Mouse (Mus musculus) liver, postnatal 0 days (tissue): Measurements from ENCODE around the gene Fbxo47. TPM values are rescaled to one million over a fixed set of nuclear protein-coding genes. Genes with fewer than 3 reads are reported as not detected.
A peak's percentile ranks its signal among the peaks of the same experiment; 100 is the strongest.
"Not testable (repeated sequence)": the region's sequence is repeated elsewhere in the genome, so short reads cannot be mapped to it uniquely, and the experiment has no call there.

Source experiments
- ATAC-seq: fragments of 200-750 bp; cut with Nextera tagmentation; 2 replicates; pipeline ENCODE4 v1.8.0; 2017; ENCODE audit warnings: mild to moderate bottlenecking, moderate library complexity
- DNase-seq: peaks from one replicate; pipeline ENCODE4 v3.0.0-alpha.2; 2016
- H3K27ac ChIP-seq: fragments of 300-500 bp; sonication (generic); 2 replicates; pipeline ENCODE4 v1.5.1; 2014; ENCODE audit warnings: antibody characterized with exemption, moderate library complexity, mild to moderate bottlenecking, low read depth
- H3K27me3 ChIP-seq: fragments of 300-500 bp; sonication (generic); 2 replicates; pipeline ENCODE4 v1.6.1; 2014; ENCODE audit warnings: low read length, control low read depth, mixed read lengths; ENCODE audit not compliant: insufficient read depth
- H3K36me3 ChIP-seq: fragments of 300-500 bp; sonication (generic); replicated peaks from 2 replicates; pipeline ENCODE4 v1.6.1; 2014; ENCODE audit warnings: mild to moderate bottlenecking, control low read depth, low read length, moderate library complexity, mixed read lengths; ENCODE audit not compliant: insufficient read depth
- H3K4me1 ChIP-seq: fragments of 300-500 bp; sonication (generic); 2 replicates; pipeline ENCODE4 v1.6.1; 2014; ENCODE audit warnings: antibody characterized with exemption, mild to moderate bottlenecking, control low read depth; ENCODE audit not compliant: insufficient read depth
- H3K4me2 ChIP-seq: fragments of 300-500 bp; sonication (generic); 2 replicates; pipeline ENCODE4 v1.6.1; 2014; ENCODE audit warnings: low read depth, mild to moderate bottlenecking, low read length, moderate library complexity, mixed read lengths
- H3K4me3 ChIP-seq: fragments of 300-500 bp; sonication (generic); 2 replicates; pipeline ENCODE4 v1.5.1; 2014; ENCODE audit warnings: low read depth, low read length
- H3K9ac ChIP-seq: fragments of 300-500 bp; sonication (generic); replicated peaks from 2 replicates; pipeline ENCODE4 v1.6.1; 2014; ENCODE audit warnings: mild to moderate bottlenecking, moderate library complexity
- H3K9me3 ChIP-seq: fragments of 300-500 bp; sonication (generic); 2 replicates; pipeline ENCODE4 v1.6.1; 2016; ENCODE audit warnings: mild to moderate bottlenecking, control low read depth, low read length, mixed read lengths
- CTCF ChIP-seq: sonication (generic); IDR thresholded peaks from 2 replicates; pipeline ENCODE4 v1.5.1; 2016; ENCODE audit warnings: antibody characterized with exemption, low read depth
- EP300 ChIP-seq: IDR thresholded peaks from 2 replicates; pipeline ENCODE4 v1.6.1; 2016; ENCODE audit warnings: antibody characterized with exemption, low read depth, mild to moderate bottlenecking
- WGBS: fragments of 180-500 bp; shearing (Covaris S2); extraction: QIAGEN DNeasy Blood & Tissue Kit; methylation state at CpG from one replicate; pipeline ENCODE4 v1.1.7; 2014; ENCODE audit not compliant: insufficient replicate concordance; 5-methylcytosine and 5-hydroxymethylcytosine counted together
- polyA plus RNA-seq: library from polyadenylated mRNA; unstranded; fragments of >200 nt; fragmentation: Nextera tagmentation; extraction: Ambion mirVana; gene quantifications from 2 replicates; pipeline ENCODE4 v1.2.1, GENCODE M21; 2015

Gene Fbxo47
- polyA plus RNA-seq, 1 experiment from 2014 or later, result 0.26 TPM

- peaks cover 8% of the 10 kb centered on the region for H3K36me3 ChIP-seq
- H3K4me1 ChIP-seq, result peaks cover 15% of the 10 kb centered on the region; the same call in 1 of the 2 replicates
- H3K9ac ChIP-seq, result no peak overlapping the region
- TF ChIP-seq CTCF, result no peak
- TF ChIP-seq EP300, result no peak
- no peaks in the 10 kb centered on the region for H3K27me3 ChIP-seq
- H3K4me3 ChIP-seq, result no peak overlapping the region
- H3K9me3 ChIP-seq, result no peaks in the 10 kb centered on the region
- WGBS, result 66% methylated on average over 2 of the region's 2 CpGs
- H3K4me2 ChIP-seq, result no peak overlapping the region
- DNase-seq (no peak), ATAC-seq (no peak)
- no peak overlapping the region for H3K27ac ChIP-seq
These were observed 43.8 kb downstream of the Fbxo47 start for GRCm38 (mm10) chr11:97840135-97840490.

- H3K9ac ChIP-seq, result no peak overlapping the region
- H3K36me3 ChIP-seq, result peaks cover 13% of the 10 kb centered on the region
- no peak overlapping the region for H3K27ac ChIP-seq
- 58% methylated on average over 11 of the region's 11 CpGs for WGBS
- TF ChIP-seq EP300 (no peak), CTCF (no peak)
- peaks cover 15% of the 10 kb centered on the region; the same call in 1 of the 2 replicates for H3K4me1 ChIP-seq
- DNase-seq (no peak), ATAC-seq (no peak)
- no peak overlapping the region for H3K4me3 ChIP-seq
- no peaks in the 10 kb centered on the region for H3K27me3 ChIP-seq
- no peaks in the 10 kb centered on the region for H3K9me3 ChIP-seq
- H3K4me2 ChIP-seq, result no peak overlapping the region
These were observed 44.4 kb downstream of the Fbxo47 start for GRCm38 (mm10) chr11:97839441-97840134.

- WGBS, result 52% methylated on average over 10 of the region's 10 CpGs
- H3K27ac ChIP-seq, result no peak overlapping the region
- H3K4me1 ChIP-seq, result peaks cover 15% of the 10 kb centered on the region; the same call in 1 of the 2 replicates
- no peak overlapping the region for H3K9ac ChIP-seq
- DNase-seq (no peak), ATAC-seq (no peak)
- H3K36me3 ChIP-seq, result peaks cover 20% of the 10 kb centered on the region
- H3K4me3 ChIP-seq, result no peak overlapping the region
- no peak overlapping the region for H3K4me2 ChIP-seq
- TF ChIP-seq EP300, result no peak
- TF ChIP-seq CTCF, result no peak
- H3K27me3 ChIP-seq, result no peaks in the 10 kb centered on the region
- no peaks in the 10 kb centered on the region for H3K9me3 ChIP-seq
These were observed 45.0 kb downstream of the Fbxo47 start for GRCm38 (mm10) chr11:97838779-97839440.

GRCm38 (mm10) chr11:97837641-97838149, 46.3 kb downstream of the Fbxo47 start:
- DNase-seq (no peak), ATAC-seq (no peak)
- Histone ChIP-seq H3K4me3 (no peak overlapping the region), H3K4me2 (no peak overlapping the region), H3K27ac (0 out of 2 replicates have a peak overlapping the region, but pooled peaks have one; percentile 3), H3K9me3 (no peaks in the 10 kb centered on the region), H3K36me3 (peaks cover 24% of the 10 kb centered on the region), H3K4me1 (peaks cover 15% of the 10 kb centered on the region; the same call in 1 of the 2 replicates), H3K9ac (no peak overlapping the region), H3K27me3 (no peaks in the 10 kb centered on the region)
- TF ChIP-seq CTCF, result no peak
- TF ChIP-seq EP300, result no peak
- 38% methylated on average over 7 of the region's 7 CpGs for WGBS

- not testable (repeated sequence) for H3K4me3 ChIP-seq, H3K9me3 ChIP-seq, H3K27me3 ChIP-seq, H3K27ac ChIP-seq, ATAC-seq, DNase-seq, H3K4me2 ChIP-seq, H3K9ac ChIP-seq
- Histone ChIP-seq H3K4me1 (peaks cover 15% of the 10 kb centered on the region; the same call in 1 of the 2 replicates), H3K36me3 (peaks cover 27% of the 10 kb centered on the region)
- WGBS, result 58% methylated on average over 9 of the region's 9 CpGs
These were observed 46.9 kb downstream of the Fbxo47 start for GRCm38 (mm10) chr11:97837051-97837450.

- Histone ChIP-seq H3K9me3 (no peaks in the 10 kb centered on the region), H3K36me3 (peaks cover 33% of the 10 kb centered on the region), H3K27me3 (no peaks in the 10 kb centered on the region), H3K4me3 (no peak overlapping the region), H3K9ac (no peak overlapping the region), H3K27ac (no peak overlapping the region), H3K4me1 (peaks cover 15% of the 10 kb centered on the region; the same call in 1 of the 2 replicates), H3K4me2 (no peak overlapping the region)
- no peak for ATAC-seq
- TF ChIP-seq EP300 (no peak), CTCF (no peak)
- no peak for DNase-seq
- WGBS, result 41% methylated on average over 8 of the region's 8 CpGs
These were observed 47.4 kb downstream of the Fbxo47 start for GRCm38 (mm10) chr11:97836541-97836940.
